Mouse (Mus musculus): Measurements from ENCODE around the gene Vps51. TPM values are rescaled to one million over a fixed set of nuclear protein-coding genes. Genes with fewer than 3 reads are reported as not detected.

Vps51 gene
- polyA plus RNA-seq, 1 experiment from 2014 or later = 66.0 TPM

- WGBS = 30% methylated on average over 15 of the region's 15 CpGs
- ATAC-seq (ENCODE audit: low FRiP score) = no peak
- Histone ChIP-seq H3K4me2 (no peak overlapping the region), H3K9me3 (no peaks in the 10 kb centered on the region), H3K4me1 (peaks cover 17% of the 10 kb centered on the region), H3K27ac (no peak overlapping the region), H3K27me3 (peaks cover 46% of the 10 kb centered on the region), H3K9ac (no peak overlapping the region), H3K4me3 (replicated peaks) (no peak overlapping the region), H3K36me3 (replicated peaks) (no peaks in the 10 kb centered on the region)
These were observed 58.6 kb downstream of the Vps51 start for GRCm38 (mm10) chr19:6018142-6019089.

Small RNAs within 50 kb of the gene (microRNA-seq; reads per million reads assigned to microRNA genes)
- 2.4 reads per million, percentile 3 among the genes with 10 or more reads in this experiment for gene Mir6988

Other genes starting within 250 kb of the Vps51 start
- 25.6 and 25.9 TPM in 2 replicates for gene Frmd8, start 202.0 kb downstream of the Vps51 start, polyA plus RNA-seq (2016; fragmentation: Nextera tagmentation; extraction: Ambion mirVana)
- gene Slc25a45, start 199.4 kb downstream of the Vps51 start, polyA plus RNA-seq (2016; fragmentation: Nextera tagmentation; extraction: Ambion mirVana) = 1.3 and 1.8 TPM in 2 replicates
- gene Tigd3, start 183.1 kb downstream of the Vps51 start, polyA plus RNA-seq (2016; fragmentation: Nextera tagmentation; extraction: Ambion mirVana) = 11.1 and 12.8 TPM in 2 replicates
- gene Dpf2, start 164.2 kb downstream of the Vps51 start, polyA plus RNA-seq (2016; fragmentation: Nextera tagmentation; extraction: Ambion mirVana) = 184 and 203 TPM in 2 replicates
- 2.2 TPM in 2 replicates for gene Cdc42ep2, start 152.4 kb downstream of the Vps51 start, polyA plus RNA-seq (2016; fragmentation: Nextera tagmentation; extraction: Ambion mirVana)
- 76.8 and 80.4 TPM in 2 replicates for gene Pola2, start 113.0 kb downstream of the Vps51 start, polyA plus RNA-seq (2016; fragmentation: Nextera tagmentation; extraction: Ambion mirVana)
- gene Slc22a20, start 91.1 kb downstream of the Vps51 start, polyA plus RNA-seq (2016; fragmentation: Nextera tagmentation; extraction: Ambion mirVana) = not detected in 2 replicates
- 2.0 and 3.2 TPM in 2 replicates for gene Capn1, start 61.3 kb downstream of the Vps51 start, polyA plus RNA-seq (2016; fragmentation: Nextera tagmentation; extraction: Ambion mirVana)
- gene Syvn1, start 30.7 kb downstream of the Vps51 start, polyA plus RNA-seq (2016; fragmentation: Nextera tagmentation; extraction: Ambion mirVana) = 26.4 and 31.3 TPM in 2 replicates
- 74.7 and 76.7 TPM in 2 replicates for gene Mrpl49, start 19.4 kb downstream of the Vps51 start, polyA plus RNA-seq (2016; fragmentation: Nextera tagmentation; extraction: Ambion mirVana)
- 652 and 668 TPM in 2 replicates for gene Fau, start 19.4 kb downstream of the Vps51 start, polyA plus RNA-seq (2016; fragmentation: Nextera tagmentation; extraction: Ambion mirVana)
- gene Znhit2, start 16.0 kb downstream of the Vps51 start, polyA plus RNA-seq (2016; fragmentation: Nextera tagmentation; extraction: Ambion mirVana) = 30.8 and 35.4 TPM in 2 replicates
- gene Tm7sf2, start 8.9 kb downstream of the Vps51 start, polyA plus RNA-seq (2016; fragmentation: Nextera tagmentation; extraction: Ambion mirVana) = 31.7 and 32.8 TPM in 2 replicates
- gene Tmem262, start 2.8 kb upstream of the Vps51 start, polyA plus RNA-seq (2016; fragmentation: Nextera tagmentation; extraction: Ambion mirVana) = not detected in 2 replicates
- gene Gm28374, start 5.0 kb upstream of the Vps51 start, polyA plus RNA-seq (2016; fragmentation: Nextera tagmentation; extraction: Ambion mirVana) = 2.0 and 2.4 TPM in 2 replicates
- 66.1 and 74.9 TPM in 2 replicates for gene Zfpl1, start 7.7 kb upstream of the Vps51 start, polyA plus RNA-seq (2016; fragmentation: Nextera tagmentation; extraction: Ambion mirVana)
- 54.5 and 57.4 TPM in 2 replicates for gene Cdca5, start 7.8 kb upstream of the Vps51 start, polyA plus RNA-seq (2016; fragmentation: Nextera tagmentation; extraction: Ambion mirVana)
- gene AC131692.1, start 17.2 kb upstream of the Vps51 start, polyA plus RNA-seq (2016; fragmentation: Nextera tagmentation; extraction: Ambion mirVana) = 0.42 and 0.62 TPM in 2 replicates
- 0.81 and 1.2 TPM in 2 replicates for gene Naaladl1, start 28.6 kb upstream of the Vps51 start, polyA plus RNA-seq (2016; fragmentation: Nextera tagmentation; extraction: Ambion mirVana)
- gene Sac3d1, start 41.4 kb upstream of the Vps51 start, polyA plus RNA-seq (2016; fragmentation: Nextera tagmentation; extraction: Ambion mirVana) = 55.2 and 56.6 TPM in 2 replicates
- 24.6 and 26.0 TPM in 2 replicates for gene Snx15, start 51.1 kb upstream of the Vps51 start, polyA plus RNA-seq (2016; fragmentation: Nextera tagmentation; extraction: Ambion mirVana)
- not detected in 2 replicates for gene Batf2, start 63.8 kb upstream of the Vps51 start, polyA plus RNA-seq (2016; fragmentation: Nextera tagmentation; extraction: Ambion mirVana)
- gene Arl2, start 64.3 kb upstream of the Vps51 start, polyA plus RNA-seq (2016; fragmentation: Nextera tagmentation; extraction: Ambion mirVana) = 77.4 and 80.5 TPM in 2 replicates
- gene Majin, start 107.2 kb upstream of the Vps51 start, polyA plus RNA-seq (2016; fragmentation: Nextera tagmentation; extraction: Ambion mirVana) = not detected in 2 replicates
- gene Gpha2, start 149.1 kb upstream of the Vps51 start, polyA plus RNA-seq (2016; fragmentation: Nextera tagmentation; extraction: Ambion mirVana) = 0.70 and 0.91 TPM in 2 replicates
- 51.8 and 52.4 TPM in 2 replicates for gene Ppp2r5b, start 158.6 kb upstream of the Vps51 start, polyA plus RNA-seq (2016; fragmentation: Nextera tagmentation; extraction: Ambion mirVana)
- 12.0 and 14.2 TPM in 2 replicates for gene Atg2a, start 164.4 kb upstream of the Vps51 start, polyA plus RNA-seq (2016; fragmentation: Nextera tagmentation; extraction: Ambion mirVana)
- gene Ehd1, start 199.5 kb upstream of the Vps51 start, polyA plus RNA-seq (2016; fragmentation: Nextera tagmentation; extraction: Ambion mirVana) = 86.6 and 89.0 TPM in 2 replicates
- gene Cdc42bpg, start 229.2 kb upstream of the Vps51 start, polyA plus RNA-seq (2016; fragmentation: Nextera tagmentation; extraction: Ambion mirVana) = 0.36 and 0.38 TPM in 2 replicates